Mouse (Mus musculus): ENCODE measurements around the gene Slc22a2.

GRCm38 (mm10) chr17:12590911-12591625 is 7.1 kb downstream of the Slc22a2 start:
- TF ChIP-seq POLR2A (IDR thresholded peaks at IDR 0.05; ENCODE audit: low read depth, low read length) (no peak), CTCF (IDR thresholded peaks at IDR 0.05; ENCODE audit: borderline replicate concordance, insufficient read depth, low read length) (no peak)
